Mouse (Mus musculus) regulatory T cell (primary cell): Measurements from ENCODE around the gene Uba7.

ENCODE experiments used
- in situ Hi-C: fragments of 300-600 bp; cut with MboI, MseI; formaldehyde crosslinking; loops from one replicate; pipeline ENCODE4 v1.15.1; 2025; ENCODE audit warnings: high pct_unique_total_duplicates

Uba7 gene

DNA sequence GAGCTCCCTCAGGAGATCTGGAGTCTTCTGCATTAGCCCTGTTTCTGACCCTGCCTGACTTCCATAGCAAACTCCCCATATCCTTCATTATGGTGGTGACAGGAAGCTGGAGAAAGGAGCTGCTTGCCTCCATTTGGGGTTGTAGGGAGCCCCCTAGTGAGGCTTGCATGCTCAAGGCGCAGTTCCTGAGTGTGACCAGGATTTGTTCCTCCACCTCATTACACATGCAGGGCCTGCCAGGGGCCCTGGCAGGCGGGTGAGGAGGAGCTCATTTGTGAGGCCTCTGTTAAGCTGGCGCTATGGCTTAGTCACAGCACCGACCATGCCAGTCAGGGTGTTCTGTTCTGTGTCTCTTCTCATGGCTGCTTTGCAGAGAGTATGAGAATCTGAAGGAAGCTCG, 13.4 kb upstream of the Uba7 start:
- in situ Hi-C loops: no loop called here

DNA sequence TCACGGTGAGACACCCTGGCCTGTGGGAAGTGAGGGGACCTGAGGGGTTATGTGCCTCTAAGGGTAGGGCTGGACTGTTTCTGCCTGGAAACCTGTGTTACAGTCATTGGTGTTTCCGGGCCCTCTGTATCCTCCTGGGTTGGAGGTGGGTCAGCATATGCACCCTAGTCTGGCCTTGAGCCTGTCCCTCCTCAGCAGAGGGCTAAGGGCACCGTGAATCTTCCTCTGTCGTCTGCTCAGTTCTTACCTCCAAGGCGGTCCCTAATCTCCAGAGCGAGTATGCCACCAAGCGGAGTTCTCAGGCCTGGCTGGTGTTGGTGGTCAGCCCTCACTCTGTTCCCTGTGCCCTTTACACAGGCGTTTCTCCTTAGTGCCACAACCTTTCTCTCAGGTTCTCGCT, 12.4 kb upstream of the Uba7 start:
- in situ Hi-C loops: no loop called here

DNA sequence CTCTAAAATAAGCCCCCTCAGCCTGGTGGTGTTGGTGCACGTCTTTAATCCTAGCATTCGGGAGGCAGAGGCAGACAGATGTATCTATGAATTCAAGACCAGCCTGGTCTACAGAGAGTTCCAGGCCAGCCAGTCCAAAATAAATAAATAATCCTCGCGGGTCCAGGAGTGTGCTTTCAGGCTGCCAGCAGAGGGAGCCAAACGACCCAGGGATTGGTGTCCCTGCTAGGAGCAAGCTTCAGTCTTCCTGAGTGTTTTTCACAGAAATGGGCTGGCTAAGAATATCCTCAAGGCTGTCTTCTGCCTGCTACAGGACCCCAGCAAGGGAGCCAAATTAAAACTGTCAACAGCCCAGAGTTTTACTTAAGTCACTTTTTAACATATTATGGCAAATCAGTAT, 11.6 kb upstream of the Uba7 start:
- in situ Hi-C loops: no loop called here

DNA sequence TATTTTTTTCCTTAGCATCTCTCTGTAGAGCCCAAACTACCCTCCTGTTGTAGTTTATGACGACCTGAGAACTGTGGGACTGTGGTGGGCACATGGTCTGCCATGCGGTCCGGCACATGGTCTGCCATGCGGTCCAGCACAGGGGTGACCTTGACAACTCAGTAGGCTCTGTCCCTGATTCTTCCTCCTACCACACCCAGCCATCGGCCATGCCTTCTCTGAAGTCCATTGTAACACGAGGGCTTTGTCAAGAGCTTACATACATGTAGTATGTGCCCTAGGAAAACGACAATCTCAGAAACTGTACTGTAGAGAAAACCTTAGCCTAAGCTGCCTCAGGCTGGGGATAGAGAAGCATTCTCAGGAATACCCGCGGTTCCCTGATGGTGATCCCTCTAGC, 10.6 kb upstream of the Uba7 start:
- in situ Hi-C loops: loop anchor here (5.0 kb wide), 1 partner anchor 103 kb away; no protein-coding TSS in a partner anchor

DNA sequence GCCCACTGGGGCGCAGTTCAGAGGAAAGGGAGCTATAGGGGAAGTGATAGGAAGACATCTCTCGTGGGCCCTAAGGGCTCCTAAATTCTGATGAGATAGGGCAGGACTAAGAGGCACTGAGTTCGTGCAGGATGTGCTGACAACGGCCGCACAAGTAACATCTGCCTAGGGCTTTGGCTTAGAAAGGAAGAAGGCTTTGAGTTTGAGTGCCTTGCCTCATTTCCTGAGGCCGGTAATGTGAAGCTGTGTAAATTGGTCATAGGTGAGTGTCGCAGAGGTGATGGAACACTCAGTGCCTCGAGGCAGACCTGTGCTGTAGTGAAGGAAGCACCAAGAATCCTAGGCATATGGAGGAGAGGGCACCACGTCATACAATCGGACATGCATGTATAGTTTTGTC, 8.6 kb upstream of the Uba7 start:
- in situ Hi-C loops: loop anchor here (5.0 kb wide), 1 partner anchor 101 kb away; no protein-coding TSS in a partner anchor

DNA sequence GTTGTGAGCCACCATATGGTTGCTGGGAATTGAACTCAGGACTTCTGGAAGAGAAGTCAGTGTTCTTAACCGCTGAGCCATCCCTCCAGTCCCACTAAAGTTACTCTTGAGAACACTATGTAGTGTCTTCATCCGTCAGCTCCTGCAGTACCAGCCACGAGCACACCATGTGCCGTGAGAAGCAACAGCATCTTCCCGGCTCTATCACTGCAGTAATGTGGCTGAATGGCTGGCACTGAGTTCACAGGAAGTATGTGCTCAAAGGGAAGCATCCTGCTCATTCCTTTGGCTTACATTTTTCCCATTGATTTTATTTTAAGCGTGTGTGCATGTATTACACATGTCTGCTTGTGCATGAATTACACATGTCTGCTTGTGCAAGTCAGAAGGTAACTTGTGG, 7.9 kb upstream of the Uba7 start:
- in situ Hi-C loops: loop anchor here (5.0 kb wide), 1 partner anchor 100 kb away; no protein-coding TSS in a partner anchor

DNA sequence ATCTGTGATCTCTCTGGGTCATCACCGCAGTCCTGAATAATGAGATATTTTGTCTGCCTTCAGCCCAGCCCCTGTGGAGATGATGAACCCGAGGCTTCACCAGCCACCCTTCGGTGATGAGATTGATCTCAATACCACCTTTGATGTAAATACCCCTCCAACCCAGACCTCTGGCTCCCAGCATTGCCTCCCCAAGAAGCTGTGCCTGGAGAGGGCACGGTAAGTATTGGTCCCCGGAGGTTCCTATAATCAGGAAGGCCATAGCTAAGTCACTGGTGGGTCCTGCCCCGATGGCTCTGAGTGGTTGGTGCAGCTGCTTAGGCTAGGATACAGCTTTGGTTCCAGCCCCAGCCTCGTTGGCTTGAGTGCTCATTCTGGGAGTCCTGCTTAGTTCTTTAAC, 6.8 kb upstream of the Uba7 start:
- in situ Hi-C loops: loop anchor here (5.0 kb wide), 1 partner anchor 99 kb away; no protein-coding TSS in a partner anchor

DNA sequence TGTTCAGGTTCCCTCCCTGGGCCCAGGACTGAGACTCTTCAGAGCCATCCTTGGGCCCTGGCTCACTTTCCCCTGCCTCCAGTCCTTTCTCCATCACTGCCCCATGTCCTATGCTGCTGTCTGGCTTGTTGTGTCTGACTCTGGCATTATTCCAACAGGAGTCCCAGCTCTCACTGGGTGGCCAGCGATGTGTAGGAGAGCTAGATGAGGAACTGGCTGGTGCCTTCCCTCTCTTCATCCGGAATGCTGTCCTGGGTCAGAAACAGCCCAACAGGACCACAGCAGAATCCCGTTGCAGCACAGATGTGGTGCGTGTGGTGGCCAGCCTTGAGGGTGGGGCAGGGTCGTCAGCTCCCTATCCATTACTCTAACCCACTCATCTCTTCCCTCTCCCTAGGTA, 5.0 kb upstream of the Uba7 start:
- in situ Hi-C loops: no loop called here

DNA sequence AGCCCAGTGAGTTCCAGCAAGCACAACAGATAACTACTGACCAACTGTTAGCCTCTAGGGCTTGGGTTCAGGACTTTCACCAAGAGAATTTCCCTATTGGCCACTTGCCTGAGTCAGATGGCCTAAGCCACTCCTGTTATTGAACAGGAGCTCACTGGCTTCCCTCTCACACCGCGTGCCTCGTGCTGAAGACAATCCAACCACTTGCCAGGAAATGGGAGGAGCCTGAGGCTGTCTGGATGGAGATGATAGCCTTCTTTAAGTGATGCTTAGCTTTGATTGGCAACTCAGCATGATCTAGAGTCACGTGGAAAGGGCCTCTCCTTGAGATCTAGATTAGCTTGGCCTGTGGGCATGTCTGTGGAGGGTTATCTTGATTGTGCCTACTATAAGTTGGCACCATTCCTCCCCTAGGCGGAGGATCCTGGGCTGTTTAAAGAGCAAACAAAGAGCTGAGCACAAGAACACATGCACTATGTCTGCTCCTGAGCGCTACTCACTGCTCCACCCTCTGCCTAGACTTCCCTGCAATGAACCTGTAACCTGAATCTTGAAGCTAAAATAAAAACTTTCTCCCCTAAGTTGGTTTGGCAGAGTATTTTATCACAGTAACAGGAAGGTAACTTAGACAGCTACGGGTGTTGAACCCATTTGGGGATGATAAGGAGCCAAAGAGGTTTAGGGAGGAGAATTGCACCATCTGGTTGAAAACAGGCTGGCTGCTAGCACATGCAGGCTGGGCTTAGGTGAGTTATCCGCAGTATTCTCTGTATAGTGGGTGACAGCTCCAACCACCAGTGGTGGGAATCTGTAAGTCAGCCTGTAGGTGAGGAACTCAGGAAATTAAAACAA, 3.4 kb upstream of the Uba7 start:
- in situ Hi-C loops: no loop called here

DNA sequence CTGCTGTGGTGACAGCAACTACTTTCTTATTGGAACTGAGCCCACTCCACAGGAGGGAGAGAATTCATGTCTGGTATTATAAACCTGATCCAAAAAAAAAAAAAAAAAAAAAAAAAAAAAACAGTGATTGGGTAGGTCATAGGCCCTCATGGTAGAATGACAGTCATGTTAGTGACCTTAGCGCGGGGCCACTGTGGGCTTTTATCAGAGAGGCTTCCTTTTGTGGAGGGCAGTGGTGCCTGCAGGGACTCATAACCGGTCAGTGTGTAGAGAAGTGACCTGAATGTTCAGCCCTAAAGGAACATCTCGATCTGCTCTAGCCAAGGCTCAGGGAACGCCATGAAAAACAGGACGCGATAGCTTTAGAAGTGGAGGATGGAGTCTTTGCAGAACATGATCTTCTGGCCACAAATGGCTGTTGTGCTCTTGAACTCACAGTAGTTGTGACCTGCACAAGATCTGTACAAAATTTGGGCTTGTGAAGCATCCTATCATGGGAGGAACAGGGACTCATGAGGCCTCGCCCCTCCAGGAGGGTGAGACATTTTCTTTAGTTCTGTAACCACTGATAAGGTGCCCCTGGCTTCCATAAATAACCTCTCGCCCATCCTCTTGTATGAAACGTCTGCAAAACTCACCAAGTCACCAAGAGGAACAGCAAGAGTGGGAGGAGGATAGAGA, 674 bp upstream of the Uba7 start:
- in situ Hi-C loops: no loop called here

DNA sequence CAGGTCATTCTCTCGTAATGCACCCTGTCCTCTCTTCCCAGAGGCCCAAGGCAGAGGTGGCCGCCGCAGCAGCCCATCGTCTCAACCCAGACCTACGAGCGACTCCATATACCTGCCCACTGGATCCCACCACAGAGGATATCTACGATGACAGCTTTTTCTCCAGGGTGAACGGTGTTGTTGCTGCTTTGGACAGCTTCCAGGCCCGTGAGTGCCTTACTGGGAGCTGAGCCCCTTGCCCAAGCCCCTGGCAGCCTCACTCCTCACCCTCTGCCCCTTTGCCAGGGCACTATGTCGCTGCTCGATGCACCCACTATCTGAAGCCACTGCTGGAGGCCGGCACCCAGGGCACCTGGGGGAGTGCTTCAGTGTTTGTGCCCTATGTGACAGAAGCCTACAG, 3.5 kb downstream of the Uba7 start:
- in situ Hi-C loops: no loop called here

DNA sequence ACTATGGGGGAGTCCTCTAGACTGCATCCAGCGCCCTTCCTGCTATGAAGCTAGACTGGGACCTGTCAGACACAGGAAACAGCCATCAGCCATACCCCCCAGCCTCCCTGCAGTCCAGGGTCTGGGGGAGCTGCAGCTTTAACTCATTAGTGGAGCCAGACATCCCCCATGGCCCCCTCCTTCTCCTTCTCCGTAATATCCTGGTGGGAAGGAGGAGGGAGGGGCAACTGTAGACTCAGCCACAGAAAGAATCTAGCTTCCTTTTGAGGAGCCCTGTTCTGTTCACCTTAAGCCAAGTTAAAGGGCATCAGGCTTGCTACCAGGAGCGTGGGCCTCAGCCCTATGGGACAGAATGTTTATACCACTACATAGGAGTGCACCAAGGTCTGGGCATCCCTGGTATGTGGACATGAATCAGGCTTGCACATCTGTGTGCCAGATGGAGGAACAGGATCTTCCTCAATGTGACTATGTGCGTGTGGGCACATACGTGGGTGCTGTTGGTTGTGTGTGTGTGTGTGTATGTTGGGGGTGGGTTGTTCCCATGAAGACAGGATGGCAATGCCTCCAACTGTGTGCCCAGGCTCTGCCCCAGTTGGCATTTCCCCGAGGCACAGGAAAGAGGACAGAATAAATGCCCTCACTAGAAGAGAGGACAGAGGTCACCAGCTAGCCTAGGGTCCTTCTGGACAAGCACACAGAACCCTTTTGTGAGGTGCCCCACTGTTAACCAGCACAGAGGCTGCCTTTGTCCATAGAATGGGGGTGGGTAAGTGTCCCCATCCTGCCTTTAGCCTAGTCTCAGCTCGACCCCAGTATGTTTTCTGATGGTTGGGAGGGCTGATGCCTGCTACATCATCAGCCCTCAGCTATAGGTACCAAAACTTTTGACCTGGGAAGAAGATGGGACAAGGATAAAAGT, 6.6 kb downstream of the Uba7 start:
- in situ Hi-C loops: no loop called here

DNA sequence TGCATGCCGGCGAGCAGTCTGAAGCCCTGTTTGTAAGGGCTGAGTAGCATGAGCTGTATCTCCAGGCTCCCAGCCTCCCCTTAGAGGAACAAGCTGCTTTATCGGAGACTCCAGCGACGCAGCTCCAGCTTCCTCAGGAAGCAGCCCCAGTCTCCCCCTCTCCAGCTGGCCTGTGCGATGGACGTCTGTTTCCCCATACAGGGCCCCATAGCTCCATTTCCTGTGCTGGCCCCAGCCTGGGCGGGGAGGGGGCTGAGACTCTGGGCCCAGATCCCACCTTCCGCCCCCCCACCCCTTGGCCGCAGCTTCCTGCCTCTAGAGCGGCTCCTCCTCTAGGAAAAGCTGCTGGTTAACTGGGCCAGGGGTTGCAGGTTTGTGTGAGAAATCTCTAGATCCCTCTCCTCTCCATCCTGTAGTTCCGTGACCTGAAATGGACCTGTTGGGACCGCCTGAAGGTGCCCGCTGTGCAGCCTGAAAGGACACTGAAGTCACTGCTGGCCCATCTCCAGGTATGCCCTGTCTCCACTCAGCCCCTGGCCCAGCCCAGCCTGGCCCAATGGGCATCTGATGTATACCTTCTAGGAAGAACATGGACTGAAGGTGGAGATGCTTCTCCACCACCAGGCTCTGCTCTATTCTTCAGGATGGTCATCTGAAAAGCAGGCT, 7.5 kb downstream of the Uba7 start, which contains the start of gene Gm20661:
TSS of gene Gm20661 (plus strand) at position 378 of the 666 bp plus-strand sequence.
- in situ Hi-C loops: no loop called here

DNA sequence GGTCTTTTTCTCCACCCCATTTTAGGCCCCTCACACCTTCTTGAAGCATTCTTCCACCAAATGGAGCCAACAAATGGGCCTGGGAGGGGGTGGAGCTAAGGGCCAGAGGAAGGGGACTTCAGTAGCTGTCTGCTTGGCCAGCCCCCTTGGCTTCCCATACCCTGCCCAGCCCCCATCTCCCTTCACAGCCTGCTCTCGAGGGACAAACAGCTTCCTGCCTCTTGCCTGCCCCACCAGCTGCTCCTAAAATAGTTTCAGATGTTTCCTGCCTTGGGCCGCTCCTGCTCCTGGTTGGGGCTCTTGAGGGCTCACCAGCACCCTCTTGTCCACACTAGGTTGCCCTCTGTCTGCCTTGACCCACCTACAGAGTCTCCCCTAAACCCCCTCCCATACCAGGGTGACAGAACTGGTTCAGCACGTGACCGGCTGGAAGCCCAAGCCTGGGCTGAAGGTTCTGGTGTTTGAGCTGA, 8.2 kb downstream of the Uba7 start:
- in situ Hi-C loops: no loop called here

DNA sequence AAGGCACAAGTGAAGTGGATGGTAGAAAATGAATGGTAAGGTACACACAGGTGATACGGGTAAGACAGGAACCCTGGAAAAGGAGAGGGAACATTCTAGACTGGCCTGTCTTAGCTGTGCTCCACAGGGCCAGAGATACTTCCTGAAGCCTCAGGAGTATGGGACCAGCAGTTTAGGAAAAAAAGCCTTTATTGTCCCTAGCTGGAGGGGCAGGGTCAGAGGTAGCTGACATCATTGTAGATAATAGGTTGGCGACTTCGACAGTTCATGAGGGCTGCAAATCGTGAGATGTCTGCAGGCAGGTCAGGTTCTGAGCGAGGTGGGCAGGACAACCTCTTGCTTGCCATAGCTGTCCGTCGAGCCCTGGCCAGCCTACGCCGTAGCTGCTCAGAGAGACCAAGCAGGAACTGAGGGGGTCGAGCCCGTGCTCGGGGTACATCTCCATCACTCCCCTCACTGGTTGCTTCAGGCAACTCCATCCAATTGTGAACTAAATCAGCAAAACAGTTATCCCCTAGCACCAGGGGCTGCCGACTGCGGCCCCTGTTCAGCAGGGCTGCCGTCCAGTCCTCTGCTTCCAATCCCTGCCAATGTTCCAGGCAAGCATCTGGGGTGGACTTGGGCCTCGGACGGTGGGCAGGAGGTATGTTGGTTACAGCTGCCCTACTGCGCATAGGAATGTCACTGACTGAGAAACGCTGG, 8.9 kb downstream of the Uba7 start:
- in situ Hi-C loops: no loop called here

DNA sequence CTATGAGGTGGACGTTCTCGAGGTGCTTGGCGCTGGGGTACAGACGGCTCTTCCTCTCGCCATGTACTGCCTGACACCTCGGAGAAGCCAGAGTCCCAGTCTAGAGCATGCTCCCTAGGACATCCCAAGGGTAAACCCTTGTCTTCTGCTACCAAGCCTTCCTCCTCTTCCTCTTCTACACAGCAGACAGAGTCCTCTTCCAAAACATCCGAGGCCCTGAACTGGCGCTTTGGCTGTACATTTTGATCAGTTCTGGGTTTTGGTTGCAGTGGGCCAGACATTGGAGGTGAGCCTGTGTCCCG, 9.4 kb downstream of the Uba7 start:
- in situ Hi-C loops: no loop called here

DNA sequence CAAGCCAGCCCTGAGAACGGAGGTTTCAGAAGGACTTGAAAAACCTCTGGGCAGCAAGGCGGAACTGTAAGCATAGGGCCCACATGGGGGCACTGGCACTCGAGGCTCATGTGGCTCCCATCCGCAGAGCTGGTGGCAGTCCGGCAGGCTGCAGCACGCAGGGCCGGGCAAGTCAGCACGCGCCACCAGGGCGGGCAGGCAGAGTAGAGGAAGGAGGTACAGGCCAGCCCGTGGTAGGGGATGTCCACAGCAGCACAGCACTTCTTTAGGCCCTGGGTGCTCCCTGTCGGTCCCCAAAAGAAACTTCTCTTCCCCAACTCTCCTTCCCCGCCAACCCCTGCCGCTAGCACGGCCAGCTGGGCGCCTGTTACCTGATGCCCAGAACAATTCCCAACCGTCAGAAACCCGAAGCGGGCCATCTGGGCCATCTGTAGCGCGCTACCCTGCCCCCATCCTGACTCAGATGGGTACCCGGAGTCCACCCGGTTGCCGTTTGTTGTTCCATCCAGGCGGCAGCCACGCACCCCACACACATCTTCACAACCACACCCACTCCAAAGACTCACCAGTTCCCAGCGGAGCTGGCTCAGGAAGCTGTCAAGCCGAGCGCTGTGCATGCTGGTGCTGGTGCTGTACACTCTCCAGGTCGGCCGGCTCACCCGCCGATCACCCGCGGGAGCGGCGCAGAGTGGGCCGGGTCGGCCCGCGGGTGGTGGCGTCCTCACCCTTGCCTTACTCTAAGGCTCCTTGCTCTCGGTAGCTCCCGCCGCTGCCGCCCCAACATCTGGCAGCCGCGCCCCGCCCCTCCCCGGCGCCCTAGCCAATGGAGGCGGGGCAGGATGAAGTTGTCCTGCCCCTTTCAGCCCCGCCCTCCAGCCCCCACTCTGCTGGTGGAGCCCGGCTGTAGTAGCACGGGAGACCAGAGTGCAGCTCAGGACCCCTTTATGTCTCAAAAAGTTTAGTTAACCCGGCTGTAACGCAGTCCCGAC, 10.1 kb downstream of the Uba7 start, which contains the start of gene Inka1:
TSS of gene Inka1 (minus strand) at position 749 of the 989 bp plus-strand sequence.
- in situ Hi-C loops: no loop called here

DNA sequence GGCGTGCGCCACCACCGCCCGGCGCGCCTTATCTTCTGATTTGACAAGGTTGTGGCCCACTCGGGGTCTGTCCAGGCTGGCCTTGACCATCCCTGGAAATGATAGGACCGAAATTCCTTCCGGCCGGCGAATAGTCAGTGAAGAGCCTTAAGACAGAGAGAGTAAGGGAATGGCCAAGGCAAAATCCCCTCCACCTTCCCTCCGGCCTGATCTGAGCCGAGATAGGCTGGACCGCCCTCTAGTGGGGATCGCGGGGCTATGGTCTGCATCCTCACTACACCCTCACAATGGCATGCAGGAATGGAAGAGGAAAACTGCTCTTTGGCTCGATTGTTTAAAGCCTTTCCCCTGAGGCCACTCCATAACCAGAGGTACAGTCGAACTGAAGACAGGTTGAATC, 11.1 kb downstream of the Uba7 start:
- in situ Hi-C loops: no loop called here

DNA sequence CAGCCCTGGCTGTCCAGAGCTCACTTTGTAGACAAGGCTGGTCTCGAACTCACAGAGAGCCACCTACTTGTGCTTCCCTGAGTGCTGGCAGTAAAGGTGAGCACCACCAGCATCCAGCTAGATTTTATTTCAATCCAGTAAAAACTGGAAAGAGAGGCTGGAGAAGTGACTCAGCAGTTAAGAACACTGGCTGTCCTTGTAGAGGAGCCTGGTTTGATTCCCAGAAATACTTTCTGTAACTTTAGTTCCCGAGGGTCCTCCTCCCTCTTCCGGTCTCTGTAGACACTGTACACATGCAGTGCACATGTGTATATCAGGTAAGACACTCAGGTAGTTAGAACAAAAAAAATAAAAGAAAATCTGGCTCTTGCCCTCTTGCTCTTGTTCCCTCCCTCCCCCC, 12.6 kb downstream of the Uba7 start:
- in situ Hi-C loops: no loop called here
